Mouse (Mus musculus) brown adipose tissue, adult 24 weeks (tissue): ENCODE data around the gene Gcm2. TPM values are rescaled to one million over a fixed set of nuclear protein-coding genes. Genes with fewer than 3 reads are reported as not detected.

Experiments
- H3K27ac ChIP-seq: fragments of 200-500 bp; replicated peaks from 2 replicates; pipeline ENCODE4 v1.5.1; 2012; ENCODE audit warnings: low read depth, mild to moderate bottlenecking, low read length
- H3K4me1 ChIP-seq: fragments of 200-500 bp; 2 replicates; pipeline ENCODE4 v1.6.1; 2012; ENCODE audit warnings: low read length, mixed read lengths; ENCODE audit not compliant: control insufficient read depth, insufficient read depth, insufficient read length
- H3K4me3 ChIP-seq: fragments of 200-500 bp; 2 replicates; pipeline ENCODE4 v1.5.1; 2012; ENCODE audit warnings: low read depth, mild to moderate bottlenecking, low read length, moderate library complexity; ENCODE audit not compliant: insufficient read depth
- polyA plus RNA-seq: library from polyadenylated mRNA; stranded (reverse); fragments of >200 nt; gene quantifications from 2 replicates; pipeline ENCODE4 v1.2.4, GENCODE M21; 2012; ENCODE audit not compliant: missing spikeins, insufficient read depth, insufficient read length

The Gcm2 gene
- polyA plus RNA-seq, 1 experiment, result not detected

DNA sequence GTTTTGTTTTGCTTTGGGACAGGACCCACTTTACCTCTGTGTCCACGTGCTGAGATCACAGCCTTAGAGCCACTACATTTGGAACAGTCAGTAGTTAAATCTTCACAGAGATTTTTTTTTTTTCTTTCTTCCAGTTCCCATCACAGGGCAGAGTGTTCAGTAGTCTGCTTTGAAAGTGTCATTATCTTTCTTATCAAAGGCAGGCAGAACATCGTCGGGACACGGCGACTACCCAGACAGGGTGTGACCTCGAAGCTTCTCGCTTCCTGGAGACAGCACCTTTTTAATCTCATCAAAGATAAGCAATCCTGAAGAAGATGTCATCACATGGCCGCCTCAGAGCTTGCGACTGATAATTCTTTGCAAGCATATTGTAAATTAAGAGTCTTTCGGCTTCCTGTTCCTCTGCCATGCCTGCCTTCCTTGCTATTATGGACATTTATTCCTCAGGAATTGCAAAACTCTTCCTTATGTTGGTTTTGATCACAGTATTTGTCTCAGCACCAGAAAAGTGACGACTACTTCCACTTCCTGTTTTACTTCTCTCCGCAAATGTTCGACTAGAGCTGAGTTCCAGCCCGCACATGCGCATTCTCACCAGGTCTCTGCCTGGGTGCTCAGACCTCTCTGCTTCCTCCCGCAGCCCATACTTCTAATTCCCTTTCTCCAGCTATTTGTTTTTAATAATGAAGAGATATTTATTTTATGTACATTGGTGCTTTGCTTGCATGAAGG lies 13.3 kb downstream of the Gcm2 start:
- Histone ChIP-seq H3K27ac (no peak overlapping the region), H3K4me3 (no peak overlapping the region), H3K4me1 (no peaks in the 10 kb centered on the region)

DNA sequence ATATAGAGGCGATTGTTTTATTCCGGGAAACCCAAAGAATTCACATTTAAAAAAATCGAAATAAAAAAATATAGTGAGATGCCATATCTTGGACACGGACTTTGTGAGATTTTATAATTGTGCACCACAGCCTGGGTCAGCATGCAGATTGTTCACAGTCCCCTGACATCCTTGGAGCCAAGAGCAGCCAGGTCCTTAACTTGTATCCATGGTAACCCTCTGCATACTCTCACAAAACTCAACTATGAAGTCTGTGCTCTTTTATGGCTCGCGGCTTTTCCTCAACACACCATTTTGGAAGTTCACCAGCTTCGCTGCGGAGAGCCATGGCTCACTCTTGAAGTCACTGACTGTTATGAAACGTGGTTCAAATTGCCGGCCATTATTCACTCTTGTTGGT lies 16.7 kb downstream of the Gcm2 start:
- Histone ChIP-seq H3K4me1 (no peaks in the 10 kb centered on the region), H3K27ac (no peak overlapping the region), H3K4me3 (no peak overlapping the region)

GRCm38 (mm10) chr13:41091271-41091670 lies 19.6 kb downstream of the Gcm2 start:
- no peak overlapping the region for H3K4me3 ChIP-seq
- no peak overlapping the region for H3K27ac ChIP-seq
- no peaks in the 10 kb centered on the region for H3K4me1 ChIP-seq

GRCm38 (mm10) chr13:41088746-41089145 lies 22.1 kb downstream of the Gcm2 start:
- H3K4me1 ChIP-seq, result no peaks in the 10 kb centered on the region
- H3K27ac ChIP-seq, result no peak overlapping the region
- H3K4me3 ChIP-seq, result no peak overlapping the region

- no peak overlapping the region for H3K27ac ChIP-seq
- no peak overlapping the region for H3K4me3 ChIP-seq
- no peaks in the 10 kb centered on the region for H3K4me1 ChIP-seq
Observed at GRCm38 (mm10) chr13:41085140-41085539, 25.7 kb downstream of the Gcm2 start.

DNA sequence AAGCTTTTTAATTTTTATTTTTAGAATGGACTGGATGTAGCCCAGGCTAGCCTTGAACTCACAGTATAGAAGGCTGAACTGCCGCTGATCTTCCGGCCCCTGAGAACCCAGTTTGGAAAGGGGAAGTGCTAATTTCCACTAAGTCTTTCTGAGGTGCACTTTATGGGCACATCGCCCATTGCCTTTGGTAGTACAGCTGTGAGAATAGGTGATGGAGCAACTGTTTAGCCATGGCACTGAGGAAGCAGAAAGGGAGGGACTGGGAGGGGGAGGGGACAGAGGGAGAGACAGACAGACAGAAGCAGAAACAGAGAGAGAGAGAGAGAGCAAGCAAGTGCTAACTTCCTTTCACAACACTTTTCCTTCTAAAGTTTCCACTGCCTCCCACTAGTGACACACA lies 26.3 kb downstream of the Gcm2 start:
- Histone ChIP-seq H3K4me3 (no peak overlapping the region), H3K27ac (no peak overlapping the region), H3K4me1 (peaks cover under 1% of the 10 kb centered on the region; the same call in 1 of the 2 replicates)

GRCm38 (mm10) chr13:41080700-41081099 lies 30.1 kb downstream of the Gcm2 start:
- Histone ChIP-seq H3K27ac (no peak overlapping the region), H3K4me1 (peaks cover 2% of the 10 kb centered on the region; the same call in 1 of the 2 replicates), H3K4me3 (no peak overlapping the region)

DNA sequence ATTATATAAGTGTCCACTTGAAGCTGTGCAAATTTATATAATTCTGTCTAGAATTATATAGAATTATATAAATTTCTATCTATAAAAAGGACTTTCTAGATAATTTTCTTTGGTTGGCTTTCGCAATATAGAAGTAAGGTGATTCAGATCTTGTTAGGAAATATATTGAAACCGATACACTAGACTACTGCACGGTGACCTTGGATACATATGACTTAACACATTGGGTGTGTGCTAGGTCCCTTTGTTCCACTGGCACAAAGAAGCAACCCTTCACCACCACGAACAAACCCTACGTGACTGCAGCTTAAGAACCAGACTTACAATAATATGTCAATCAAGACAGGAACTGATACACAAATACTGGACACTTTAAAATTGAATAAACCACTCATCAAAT lies 31.0 kb downstream of the Gcm2 start:
- H3K4me3 ChIP-seq, result no peak overlapping the region
- H3K27ac ChIP-seq, result no peak overlapping the region
- H3K4me1 ChIP-seq, result peaks cover 2% of the 10 kb centered on the region; the same call in 1 of the 2 replicates

DNA sequence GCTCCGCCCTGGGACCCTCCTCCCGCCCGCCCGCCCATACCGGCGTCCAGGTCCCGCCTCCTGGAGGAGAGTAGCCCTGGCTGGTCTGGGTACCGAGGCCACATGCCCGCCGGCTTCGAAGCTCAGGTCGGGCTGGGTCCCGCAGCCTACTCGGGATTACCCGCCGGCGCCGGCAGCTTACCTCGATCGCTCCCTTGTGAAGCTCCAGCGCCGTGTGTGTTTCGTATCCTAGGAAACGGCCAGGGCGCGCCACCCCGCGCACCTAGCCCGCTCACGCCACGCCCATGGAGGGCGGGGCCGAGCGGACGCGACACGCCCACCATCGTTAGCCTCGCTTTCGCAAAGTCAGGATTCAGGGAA lies 31.4 kb downstream of the Gcm2 start, which contains the start of gene Mak:
Gene Mak, minus strand, starts transcription at position 286 of the 360 bp plus-strand sequence.
- Histone ChIP-seq H3K4me1 (peaks cover 2% of the 10 kb centered on the region; the same call in 1 of the 2 replicates), H3K4me3 (peak within 1 kb of the TSS; percentile 45), H3K27ac (no peak within 1 kb of the TSS)

DNA sequence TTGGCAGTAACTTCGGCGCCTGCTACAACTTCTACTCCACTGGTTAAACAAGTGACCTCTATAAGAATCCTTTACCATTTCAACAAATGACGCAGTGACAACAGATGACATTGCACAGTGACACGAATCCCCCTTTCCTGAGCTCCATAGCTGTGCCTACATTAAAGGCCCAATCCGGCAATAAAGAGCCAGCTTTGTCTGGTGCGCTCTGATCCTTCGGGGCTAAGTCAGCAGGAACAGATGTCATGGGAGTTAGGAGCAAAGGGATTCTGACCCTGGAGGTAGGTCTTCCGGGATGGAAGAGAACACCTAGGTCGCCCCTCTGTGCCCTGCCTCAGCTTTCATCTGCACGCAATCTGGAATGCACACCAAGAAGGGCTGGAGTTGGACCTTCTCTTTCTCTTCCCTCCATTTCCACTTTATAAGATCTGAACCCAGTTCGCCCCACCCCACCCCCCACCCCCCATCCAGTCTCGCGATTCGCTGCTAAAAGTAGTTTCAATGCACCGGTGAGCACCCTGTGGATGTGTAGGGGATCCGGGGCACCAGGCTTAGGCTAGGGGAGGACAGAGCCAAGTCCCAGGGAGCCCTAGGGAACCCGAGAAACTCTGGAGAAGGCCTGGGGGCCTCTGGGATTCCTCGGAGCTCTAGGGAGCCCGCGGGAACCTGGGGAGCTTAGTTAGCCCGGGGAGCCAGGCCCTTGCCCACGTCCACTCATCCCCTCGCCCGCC lies 32.0 kb downstream of the Gcm2 start:
- H3K4me3 ChIP-seq, result no peak overlapping the region; the same call in 1 of the 2 replicates
- peaks cover 2% of the 10 kb centered on the region; the same call in 1 of the 2 replicates for H3K4me1 ChIP-seq
- no peak overlapping the region for H3K27ac ChIP-seq

DNA sequence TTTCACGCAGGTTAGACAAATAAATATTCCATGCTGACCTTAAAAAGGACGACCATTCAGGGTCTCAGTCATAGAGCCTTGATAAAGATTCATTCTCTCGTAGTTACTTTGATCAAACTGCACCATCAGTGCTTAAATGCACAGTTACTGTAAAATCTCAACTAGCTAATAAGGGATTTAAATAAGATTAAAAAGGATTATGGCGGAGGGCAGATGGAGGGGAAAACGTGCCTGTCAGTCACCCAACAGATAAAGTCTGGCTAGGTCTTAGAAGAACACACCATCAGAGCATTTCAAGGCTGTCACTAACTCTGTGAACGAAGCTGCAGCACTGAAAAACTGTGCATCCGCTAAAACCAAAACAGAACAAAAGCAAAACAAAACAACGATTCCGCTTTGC lies 32.9 kb downstream of the Gcm2 start:
- Histone ChIP-seq H3K4me1 (peaks cover 2% of the 10 kb centered on the region; the same call in 1 of the 2 replicates), H3K4me3 (no peak overlapping the region), H3K27ac (no peak overlapping the region)

DNA sequence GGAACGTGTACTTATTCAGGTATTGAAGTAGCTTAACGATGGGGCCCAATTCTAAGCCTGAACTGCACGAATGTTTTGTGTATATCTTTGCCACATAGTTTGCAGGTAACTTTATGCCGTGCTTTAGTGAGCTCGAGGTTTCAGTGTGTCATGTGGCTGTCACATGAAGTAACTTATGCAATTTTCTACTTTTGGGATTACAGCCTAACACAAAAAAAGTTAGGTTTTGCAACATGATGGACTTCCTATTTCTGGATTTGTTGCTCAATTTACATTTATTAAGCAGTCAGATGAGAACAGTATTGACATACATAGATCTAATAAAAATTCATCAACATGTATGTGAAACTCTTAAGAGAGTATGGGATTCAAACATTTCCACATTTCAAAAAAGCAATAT lies 37.0 kb downstream of the Gcm2 start:
- no peak overlapping the region for H3K4me3 ChIP-seq
- no peak overlapping the region for H3K27ac ChIP-seq
- H3K4me1 ChIP-seq, result no peaks in the 10 kb centered on the region

GRCm38 (mm10) chr13:41071617-41072016 lies 39.2 kb downstream of the Gcm2 start:
- Histone ChIP-seq H3K4me3 (no peak overlapping the region), H3K27ac (no peak overlapping the region), H3K4me1 (no peaks in the 10 kb centered on the region)

DNA sequence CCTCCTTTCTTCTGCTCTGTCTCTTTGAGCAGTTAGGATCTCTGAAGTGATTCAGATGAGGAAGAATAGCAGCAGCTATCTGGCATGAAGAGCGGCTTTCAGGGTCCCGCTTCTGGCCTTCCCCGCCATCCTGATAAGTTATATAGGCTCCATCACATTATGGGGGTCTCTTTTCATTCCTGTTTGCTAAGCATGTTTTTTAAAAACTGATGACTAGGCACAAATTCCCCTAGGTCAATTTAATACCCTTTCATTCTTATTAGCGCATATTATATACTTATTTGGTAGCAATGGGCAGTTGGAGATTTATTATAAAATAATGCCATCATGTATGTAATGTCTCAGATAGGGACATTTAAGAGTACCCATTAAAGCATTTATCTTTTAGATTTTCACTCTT lies 43.2 kb downstream of the Gcm2 start:
- no peaks in the 10 kb centered on the region for H3K4me1 ChIP-seq
- no peak overlapping the region for H3K27ac ChIP-seq
- H3K4me3 ChIP-seq, result no peak overlapping the region

GRCm38 (mm10) chr13:41051965-41052364 lies 58.9 kb downstream of the Gcm2 start:
- Histone ChIP-seq H3K27ac (no peak overlapping the region), H3K4me3 (no peak overlapping the region), H3K4me1 (peaks cover 3% of the 10 kb centered on the region)
